Comparison of ENCODE assay signal across 8 mouse cellular contexts in the genomic region with DNA sequence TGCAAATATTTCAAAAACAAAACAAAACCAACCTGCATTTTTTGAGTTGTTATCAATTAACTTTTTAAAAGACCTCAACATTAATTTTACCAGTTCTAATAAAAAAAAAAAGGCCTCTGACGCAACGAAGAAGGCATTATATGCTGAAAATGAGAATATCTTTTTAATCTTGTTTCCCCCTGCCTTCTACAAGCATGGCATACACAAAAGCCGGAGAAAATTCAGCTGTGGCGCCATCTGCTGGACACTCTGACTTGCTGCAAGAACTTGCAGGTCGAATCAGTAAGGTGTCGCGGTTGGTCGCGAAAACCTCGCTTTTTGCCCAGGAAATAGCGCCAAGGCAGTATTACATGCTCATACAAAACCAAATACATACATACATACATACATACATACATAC. TPM values are rescaled to one million over a fixed set of nuclear protein-coding genes. Genes with fewer than 3 reads are reported as not detected.
DNase-seq lines count a peak whose midpoint lies in the region; TF ChIP-seq lines count a peak whose summit lies in the region.

No protein-coding gene starts in this region.

- H3K9me3 ChIP-seq in embryonic facial prominence, embryonic 10.5 days: no peaks in the 10 kb centered on the region

- TF ChIP-seq CTCF in heart, adult 2 months (IDR thresholded peaks at IDR 0.05): peak; percentile 95

- peak; percentile 68 for DNase-seq in ovary, adult 18-20 months (ENCODE audit: low spot score)
- DNase-seq in ovary, postnatal 10 days (ENCODE audit: low spot score): no peak
- DNase-seq in embryonic facial prominence, embryonic 10.5 days (ENCODE audit: low spot score): peak; percentile 93
- peak; percentile 83 to 84 for DNase-seq in heart, adult 2 months
- peak; percentile 81 to 86 for DNase-seq in kidney, adult 8-10 months
- peak; percentile 93 for DNase-seq in liver
- DNase-seq in monocyte, adult 2 months (ENCODE audit: low read depth in 1 of 2, low spot score in 2 of 2): peak; percentile 48 to 77
- DNase-seq in spleen, postnatal 4 days (ENCODE audit: low spot score in 2 of 2): peak; percentile 88 to 97

- no peaks in the 10 kb centered on the region for H3K36me3 ChIP-seq in embryonic facial prominence, embryonic 10.5 days (replicated peaks)
- no peaks in the 10 kb centered on the region for H3K36me3 ChIP-seq in heart, adult 2 months (ENCODE audit: control insufficient read depth, insufficient read depth, low read length)

- H3K4me3 ChIP-seq in embryonic facial prominence, embryonic 10.5 days: peak overlapping the region; percentile 58; the same call in 1 of the 2 replicates
- peak overlapping the region; percentile 43 for H3K4me3 ChIP-seq in heart, adult 2 months

- H3K79me2 ChIP-seq in heart, adult 2 months (replicated peaks; ENCODE audit: control insufficient read depth, insufficient read depth, low read length): no peaks in the 10 kb centered on the region

- intact Hi-C loops in heart, adult 2 months (cut with DNase I): loop anchor here (1.0 to 2.0 kb wide), 5 partner anchors 9 to 117 kb away; partner anchors contain the start of genes Gm49450, Tuba1a and Tuba1b

- H3K27ac ChIP-seq in embryonic facial prominence, embryonic 10.5 days (replicated peaks): peak overlapping the region; percentile 94
- H3K27ac ChIP-seq in heart, adult 2 months: peak overlapping the region; percentile 99

- TF ChIP-seq EP300 in heart, adult 2 months (IDR thresholded peaks at IDR 0.05; ENCODE audit: insufficient read depth, low read depth, low read length): peak; percentile 88

- H3K9ac ChIP-seq in heart, adult 2 months (ENCODE audit: low read depth, low read length): no peak overlapping the region

- no peak for TF ChIP-seq POLR2A in heart, adult 2 months (IDR thresholded peaks at IDR 0.05; ENCODE audit: insufficient read depth, low read depth, low read length)

- no peaks in the 10 kb centered on the region for H3K27me3 ChIP-seq in embryonic facial prominence, embryonic 10.5 days (replicated peaks; ENCODE audit: low read depth, poor library complexity, severe bottlenecking)
- H3K27me3 ChIP-seq in heart, adult 2 months (ENCODE audit: control insufficient read depth, insufficient read depth, low read length): no peaks in the 10 kb centered on the region

- WGBS in embryonic facial prominence, embryonic 10.5 days: 3% methylated on average over 11 of the region's 11 CpGs
- under 1% methylated on average over 11 of the region's 11 CpGs for WGBS in heart, adult 2 months

- H3K4me1 ChIP-seq in embryonic facial prominence, embryonic 10.5 days: peaks cover 63% of the 10 kb centered on the region
- peaks cover 9% of the 10 kb centered on the region for H3K4me1 ChIP-seq in heart, adult 2 months (ENCODE audit: control insufficient read depth, insufficient read depth, low read length)

RNA-seq across cellular contexts. Expression of gene Tuba1c, which starts 35.8 kb away (rescaled TPM):
- 141 and 144 TPM in 2 replicates for polyA plus RNA-seq in embryonic facial prominence, embryonic 10.5 days (2016; fragmentation: Nextera tagmentation; extraction: Ambion mirVana)
- total RNA-seq in heart, adult 2 months (2021): 10 to 100 TPM; 30.1 to 39.0 TPM
- polyA plus RNA-seq in heart, adult 2 months (2012; rRNA removed): 58.6 and 74.4 TPM in 2 replicates

RNA-seq across cellular contexts. Expression of gene Tuba1a, which starts 40.4 kb away (rescaled TPM):
- 2,739 and 2,840 TPM in 2 replicates for polyA plus RNA-seq in embryonic facial prominence, embryonic 10.5 days (2016; fragmentation: Nextera tagmentation; extraction: Ambion mirVana)
- 10 to 100 TPM; 57.0 to 85.0 TPM for total RNA-seq in heart, adult 2 months (2021)
- polyA plus RNA-seq in heart, adult 2 months (2012; rRNA removed): 165 and 235 TPM in 2 replicates

RNA-seq across cellular contexts. Expression of gene Gm49450, which starts 40.5 kb away (rescaled TPM):
- polyA plus RNA-seq in embryonic facial prominence, embryonic 10.5 days (2016; fragmentation: Nextera tagmentation; extraction: Ambion mirVana): not detected in 2 replicates
- total RNA-seq in heart, adult 2 months (2021): not detected
- 26.2 TPM in 1 of 2 replicates, not detected in the other for polyA plus RNA-seq in heart, adult 2 months (2012; rRNA removed)

RNA-seq across cellular contexts. Expression of gene Tuba1b, which starts 59.5 kb away (rescaled TPM):
- 2,343 and 2,408 TPM in 2 replicates for polyA plus RNA-seq in embryonic facial prominence, embryonic 10.5 days (2016; fragmentation: Nextera tagmentation; extraction: Ambion mirVana)
- 100 to 1,000 TPM; 129 to 144 TPM for total RNA-seq in heart, adult 2 months (2021)
- polyA plus RNA-seq in heart, adult 2 months (2012; rRNA removed): 534 and 728 TPM in 2 replicates

Comparison
In these comparisons a context has a peak if more than half of its experiments do, and no peak if none do; other contexts are left out.
1. RNA of gene Tuba1a, which starts 40.4 kb away (polyA plus RNA-seq): 2,739 to 2,840 TPM in embryonic facial prominence, embryonic 10.5 days; 165 to 235 TPM in heart, adult 2 months; every median in the first group is over 10 times any median in the second.